ENCODE assay signal across 11 mouse cellular contexts in the genomic region with DNA sequence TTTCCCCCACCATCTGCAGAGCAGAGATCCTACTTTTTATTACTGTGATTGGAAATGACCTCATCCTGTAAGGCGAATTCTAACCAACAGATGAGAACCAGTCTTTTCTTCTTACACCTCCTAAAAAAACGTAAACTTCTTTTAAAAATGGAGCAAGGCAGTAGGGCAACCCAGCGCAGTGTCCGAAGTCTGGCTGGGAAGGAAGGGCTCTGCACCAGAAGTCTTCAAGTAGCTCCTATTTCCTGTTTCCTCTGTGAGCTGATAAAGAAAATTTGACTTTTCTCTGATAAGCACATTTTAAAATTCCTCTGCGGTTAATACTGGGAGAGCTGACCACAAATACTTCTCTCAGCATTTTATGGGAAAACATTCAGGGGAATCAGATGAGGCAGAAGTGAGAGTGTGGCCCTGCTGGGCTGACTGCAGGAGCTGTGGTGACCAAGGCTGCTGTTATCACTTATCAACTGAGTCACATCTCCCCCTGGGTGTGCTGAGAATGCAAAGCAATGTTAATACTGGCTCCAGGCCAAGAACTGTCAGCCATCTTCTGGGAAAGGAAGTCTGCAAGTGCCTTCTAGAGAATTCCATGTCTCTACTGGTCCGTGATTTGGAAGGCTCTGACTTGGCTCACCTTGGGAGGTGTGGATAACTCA. TPM values are rescaled to one million over a fixed set of nuclear protein-coding genes. Genes with fewer than 3 reads are reported as not detected.
DNase-seq lines count a peak whose midpoint lies in the region; ATAC-seq and TF ChIP-seq lines count a peak whose summit lies in the region.
"Had no signal": no experiment of that assay in that cellular context is flagged by ENCODE, and none has a peak within 500 bp of the region (broad histone marks: within the 10 kb centered on the region; RNA-seq: fewer than 3 reads in every experiment).

No protein-coding gene starts in this region.

- no peak overlapping the region for H3K9ac ChIP-seq in intestine, embryonic 15.5 days
- H3K9ac ChIP-seq in intestine, postnatal 0 days (ENCODE audit: low read depth, low read length), result no peak overlapping the region
- no peak overlapping the region for H3K9ac ChIP-seq in kidney, embryonic 14.5 days (ENCODE audit: low read depth, low read length)
- H3K9ac ChIP-seq: neural tube, embryonic 12.5 days; stomach, embryonic 15.5 days had no signal

- no peaks in the 10 kb centered on the region for H3K27me3 ChIP-seq in intestine, embryonic 15.5 days (replicated peaks)
- H3K27me3 ChIP-seq in intestine, postnatal 0 days (replicated peaks; ENCODE audit: control insufficient read depth, insufficient read depth, low read length), result no peaks in the 10 kb centered on the region
- no peaks in the 10 kb centered on the region for H3K27me3 ChIP-seq in kidney, embryonic 14.5 days (ENCODE audit: control insufficient read depth, insufficient read depth, low read length)
- H3K27me3 ChIP-seq: neural tube, embryonic 12.5 days; stomach, embryonic 15.5 days had no signal

- H3K4me3 ChIP-seq in intestine, embryonic 15.5 days (replicated peaks), result no peak overlapping the region
- no peak overlapping the region for H3K4me3 ChIP-seq in intestine, postnatal 0 days (ENCODE audit: low read depth, low read length)
- no peak overlapping the region for H3K4me3 ChIP-seq in kidney, embryonic 14.5 days (ENCODE audit: low read length)
- H3K4me3 ChIP-seq: layer of hippocampus, adult 2 months; neural tube, embryonic 12.5 days; stomach, embryonic 15.5 days had no signal

- TF ChIP-seq CTCF in intestine, postnatal 0 days (IDR thresholded peaks at IDR 0.05; ENCODE audit: low read depth), result no peak

- H3K9me3 ChIP-seq in intestine, embryonic 15.5 days, result no peaks in the 10 kb centered on the region
- H3K9me3 ChIP-seq in intestine, postnatal 0 days (ENCODE audit: control insufficient read depth), result no peaks in the 10 kb centered on the region
- no peaks in the 10 kb centered on the region for H3K9me3 ChIP-seq in kidney, embryonic 14.5 days (ENCODE audit: control insufficient read depth, low read length)
- H3K9me3 ChIP-seq: neural tube, embryonic 12.5 days; stomach, embryonic 15.5 days had no signal

- no peak overlapping the region for H3K4me2 ChIP-seq in intestine, embryonic 15.5 days (replicated peaks)
- no peak overlapping the region for H3K4me2 ChIP-seq in intestine, postnatal 0 days (replicated peaks; ENCODE audit: low read depth)
- H3K4me2 ChIP-seq in kidney, embryonic 14.5 days (replicated peaks; ENCODE audit: low read depth, low read length), result no peak overlapping the region
- H3K4me2 ChIP-seq: neural tube, embryonic 12.5 days; stomach, embryonic 15.5 days had no signal

- 60% methylated on average over 6 of the region's 6 CpGs for WGBS in intestine, embryonic 15.5 days
- WGBS in intestine, postnatal 0 days, result 57% methylated on average over 6 of the region's 6 CpGs
- 46% methylated on average over 6 of the region's 6 CpGs for WGBS in kidney, embryonic 14.5 days

- 0 out of 2 replicates have a peak, but pooled peaks have one; percentile 36 for ATAC-seq in intestine, embryonic 15.5 days
- no peak for ATAC-seq in intestine, postnatal 0 days
- ATAC-seq in common myeloid progenitor, adult 5-6 weeks (replicated peaks; ENCODE audit: low read depth, poor library complexity, severe bottlenecking), result peak; percentile 66
- peak; percentile 21; the same call in 1 of the 2 replicates for ATAC-seq in kidney, embryonic 14.5 days (ENCODE audit: low FRiP score, low TSS enrichment)
- ATAC-seq in CD4-positive, CD25-positive, alpha-beta regulatory T cell, adult 4 months, result no peak
- ATAC-seq in erythroblast, adult 5-6 weeks (replicated peaks; ENCODE audit: low FRiP score, poor library complexity, severe bottlenecking), result no peak

- no peak overlapping the region for H3K27ac ChIP-seq in intestine, embryonic 15.5 days
- no peak overlapping the region for H3K27ac ChIP-seq in intestine, postnatal 0 days (ENCODE audit: low read depth, low read length)
- no peak overlapping the region; the same call in 1 of the 2 replicates for H3K27ac ChIP-seq in kidney, embryonic 14.5 days (ENCODE audit: low read depth, low read length)
- H3K27ac ChIP-seq: layer of hippocampus, adult 2 months; neural tube, embryonic 12.5 days; stomach, embryonic 15.5 days had no signal

- H3K36me3 ChIP-seq in intestine, embryonic 15.5 days, result no peaks in the 10 kb centered on the region
- no peaks in the 10 kb centered on the region for H3K36me3 ChIP-seq in intestine, postnatal 0 days (ENCODE audit: control insufficient read depth, insufficient read depth)
- no peaks in the 10 kb centered on the region for H3K36me3 ChIP-seq in kidney, embryonic 14.5 days (ENCODE audit: control insufficient read depth, insufficient read depth, low read length)
- H3K36me3 ChIP-seq: neural tube, embryonic 12.5 days; stomach, embryonic 15.5 days had no signal

- peak; percentile 22 to 35 for DNase-seq in lung, postnatal 4 days
- DNase-seq in cerebellum, adult 11-12 months, result no peak

- peaks cover 15% of the 10 kb centered on the region for H3K4me1 ChIP-seq in intestine, embryonic 15.5 days (replicated peaks)
- no peaks in the 10 kb centered on the region for H3K4me1 ChIP-seq in intestine, postnatal 0 days (replicated peaks; ENCODE audit: control insufficient read depth, insufficient read depth, low read length)
- H3K4me1 ChIP-seq in kidney, embryonic 14.5 days (ENCODE audit: control insufficient read depth, insufficient read depth, low read length), result peaks cover 35% of the 10 kb centered on the region

RNA-seq across cellular contexts. Expression of gene Adam12, which starts 55.8 kb away (rescaled TPM):
- 6.3 and 6.4 TPM in 2 replicates for polyA plus RNA-seq in intestine, embryonic 15.5 days (2015; fragmentation: Nextera tagmentation; extraction: Ambion mirVana)
- 1.0 and 2.0 TPM in 2 replicates for polyA plus RNA-seq in intestine, postnatal 0 days (2015; fragmentation: Nextera tagmentation; extraction: Ambion mirVana)
- 0.05 TPM in 1 of 2 replicates, not detected in the other for total RNA-seq in common myeloid progenitor, adult 5-6 weeks (2017)
- 3.7 and 7.0 TPM in 2 replicates for polyA plus RNA-seq in kidney, embryonic 14.5 days (2014; fragmentation: Nextera tagmentation; extraction: Ambion mirVana)
- polyA plus RNA-seq in CD4-positive, CD25-positive, alpha-beta regulatory T cell, adult 4 months (2017; shearing (Covaris generic)), result 1 to 10 TPM; 1.2 to 2.2 TPM
- total RNA-seq in erythroblast, adult 5-6 weeks (2015; ENCODE audit: low replicate concordance), result not detected in 2 replicates
- total RNA-seq in erythroblast, adult 5-6 weeks (2017; ENCODE audit: low replicate concordance), result 0.98 TPM in 1 of 2 replicates, not detected in the other

Comparison
In these comparisons a context has a peak if more than half of its experiments do, and no peak if none do; other contexts are left out.
1. ATAC-seq: peak in intestine, embryonic 15.5 days (single experiment), common myeloid progenitor, adult 5-6 weeks (single experiment) and kidney, embryonic 14.5 days (single experiment); none in intestine, postnatal 0 days (single experiment), CD4-positive, CD25-positive, alpha-beta regulatory T cell, adult 4 months (single experiment) and erythroblast, adult 5-6 weeks (single experiment).